Mouse (Mus musculus) gastrocnemius, postnatal 4 days (tissue): Measurements from ENCODE around the gene Eml4. TPM values are rescaled to one million over a fixed set of nuclear protein-coding genes. Genes with fewer than 3 reads are reported as not detected.

ENCODE experiments used
- DNase-seq, 2 experiments: peaks; one replicate each; pipeline ENCODE4 v3.0.0; 2021 to 2022; ENCODE audit warnings: low spot score in 2 of 2, mixed read lengths in 2 of 2
- total RNA-seq, 2 experiments: library from RNA; stranded (reverse); gene quantifications; 2 replicates each; pipeline ENCODE4 v1.2.3; 2021

Gene Eml4
- total RNA-seq, 2 experiments from 2014 or later = 11.6 to 13.6 TPM

- no peak for DNase-seq
Observed at GRCm38 (mm10) chr17:83340895-83341524, 9.7 kb upstream of the Eml4 start.

DNA sequence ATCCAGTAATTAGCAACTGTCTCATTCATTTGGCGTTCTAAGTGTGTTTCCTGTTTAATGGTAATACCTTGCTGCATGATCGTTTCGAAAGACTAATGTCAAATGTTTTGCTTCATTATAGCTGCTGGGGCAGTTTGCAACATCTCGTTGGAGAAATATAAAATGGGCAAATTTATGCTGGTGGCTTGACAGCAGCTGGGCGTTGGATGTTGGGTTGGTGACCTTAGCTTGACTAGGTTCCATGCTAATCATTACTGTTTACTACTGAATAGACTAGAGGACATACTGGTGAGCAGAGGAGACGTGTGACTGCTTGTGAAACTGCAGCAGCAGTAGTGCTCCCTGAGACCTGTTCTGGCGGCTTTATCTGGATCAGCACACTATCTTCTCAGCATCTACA is 6.5 kb upstream of the Eml4 start:
- no peak for DNase-seq

- no peak for DNase-seq
Observed at GRCm38 (mm10) chr17:83348056-83348822, 2.5 kb upstream of the Eml4 start.

DNA sequence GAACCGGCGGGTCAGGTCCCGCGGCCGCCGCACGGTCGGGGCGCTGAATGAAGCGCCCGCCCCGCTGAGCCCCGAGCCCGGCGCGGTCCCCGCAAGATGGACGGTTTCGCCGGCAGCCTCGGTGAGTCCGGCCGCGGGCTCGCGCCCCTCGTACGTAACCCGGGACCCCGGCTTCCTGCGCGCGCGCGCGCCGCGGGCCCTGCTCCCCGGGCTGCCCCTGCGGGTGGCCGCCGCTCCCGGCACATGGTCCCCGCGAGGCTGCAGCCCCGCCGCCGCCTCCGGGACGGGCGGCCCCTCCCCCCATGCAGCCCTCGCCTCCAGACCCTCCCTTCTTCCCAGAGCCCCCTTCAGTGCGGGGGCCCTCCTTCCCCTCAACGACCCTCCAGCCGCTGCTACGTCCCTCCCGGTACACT is 394 bp downstream of the Eml4 start:
- DNase-seq = peak; percentile 30 to 55

GRCm38 (mm10) chr17:83351601-83352413 is 1.1 kb downstream of the Eml4 start:
- no peak for DNase-seq

DNA sequence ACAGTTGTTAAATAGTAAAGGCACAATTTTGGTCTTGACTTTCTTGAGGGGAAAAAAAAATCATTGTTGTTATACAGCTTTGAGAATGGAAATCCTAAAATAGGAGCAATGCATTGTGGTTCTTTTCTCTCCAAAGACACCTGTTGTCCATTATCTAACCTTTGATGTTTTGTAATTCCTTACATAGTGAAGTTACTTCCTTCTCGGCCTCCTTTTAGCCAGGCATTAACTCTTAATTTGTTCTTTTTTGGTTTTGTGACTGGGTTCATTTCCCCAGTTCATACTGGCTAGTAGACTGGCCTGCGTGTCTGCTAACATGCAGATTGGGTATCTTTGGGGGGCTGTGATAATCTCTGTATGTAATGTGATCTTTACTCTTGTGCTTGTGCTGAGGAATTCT is 1.7 kb downstream of the Eml4 start:
- DNase-seq = no peak

DNA sequence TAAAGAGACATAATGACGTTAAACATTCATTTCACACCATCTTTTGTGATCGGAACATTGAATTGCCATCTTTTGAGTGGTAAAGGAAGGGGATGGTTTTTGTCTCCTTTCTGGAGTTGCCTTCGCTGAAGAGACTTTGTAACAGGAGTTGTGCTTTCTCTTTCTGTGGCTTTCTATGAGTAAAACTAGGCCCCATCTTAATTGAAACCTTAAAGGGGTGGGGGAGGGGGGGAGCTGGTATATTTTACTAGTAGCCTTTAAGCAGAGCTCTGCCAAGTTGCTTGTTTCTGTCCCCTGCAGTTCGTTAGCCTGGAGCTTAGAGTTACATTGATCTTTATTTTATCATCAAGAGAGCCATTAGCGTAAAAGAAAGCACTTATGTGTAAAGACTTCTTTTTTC is 2.3 kb downstream of the Eml4 start:
- no peak for DNase-seq

DNA sequence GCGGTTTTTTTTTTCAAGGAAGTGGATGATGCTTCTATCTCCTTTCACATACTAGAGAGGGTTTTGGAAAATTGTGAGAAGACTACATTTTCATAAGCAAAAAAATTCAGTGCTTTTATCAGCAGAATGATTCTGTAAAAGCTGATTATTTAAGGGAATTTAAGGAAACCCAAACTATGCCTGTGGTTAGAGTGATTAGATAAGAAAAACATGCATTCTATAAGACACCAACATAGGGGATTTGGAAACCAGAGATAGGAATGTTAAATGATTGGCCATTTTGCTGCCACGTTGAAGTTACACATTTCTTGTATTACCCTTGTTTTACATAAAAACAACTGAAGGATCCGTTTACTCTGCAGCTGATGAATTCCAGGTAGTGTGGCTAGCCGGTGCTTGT is 2.7 kb downstream of the Eml4 start:
- no peak for DNase-seq

DNA sequence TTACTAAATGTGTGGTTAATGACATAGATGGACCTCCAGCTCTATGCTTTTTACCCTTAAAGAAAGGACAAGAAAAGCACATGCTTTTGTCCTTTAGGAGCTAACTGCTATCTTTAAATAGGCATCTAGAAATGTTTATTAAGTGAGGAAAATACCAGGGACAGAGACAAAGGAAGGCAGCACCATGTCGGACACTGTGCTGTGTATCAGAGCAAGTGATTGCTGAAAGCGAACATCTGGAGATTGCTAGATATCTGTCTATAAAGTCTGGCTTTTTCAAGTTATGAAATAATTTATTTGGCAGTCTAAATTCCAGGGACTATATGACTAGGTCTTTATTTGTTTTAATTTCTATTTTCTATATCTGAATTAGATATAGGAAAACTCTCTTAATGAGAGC is 4.8 kb downstream of the Eml4 start:
- DNase-seq = no peak

DNA sequence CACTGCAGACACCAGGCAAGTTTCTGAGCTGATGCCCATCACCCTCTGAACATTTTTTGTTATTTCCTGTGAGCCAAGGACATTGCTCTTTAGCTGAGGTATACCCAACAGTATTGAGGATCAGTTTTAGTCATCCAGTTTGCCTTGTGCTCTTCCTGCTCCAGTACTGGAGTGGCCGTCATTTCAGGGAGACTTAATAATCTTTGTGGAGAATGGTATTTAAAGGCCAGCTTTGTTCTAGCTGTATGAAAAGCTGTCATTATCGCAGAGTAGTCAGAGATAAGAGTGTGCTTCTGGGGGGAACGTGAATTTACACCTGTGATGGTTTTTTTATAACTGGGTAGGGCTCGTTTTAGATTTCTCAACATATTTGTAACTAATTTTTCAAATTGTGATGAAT is 9.2 kb downstream of the Eml4 start:
- DNase-seq = no peak

DNA sequence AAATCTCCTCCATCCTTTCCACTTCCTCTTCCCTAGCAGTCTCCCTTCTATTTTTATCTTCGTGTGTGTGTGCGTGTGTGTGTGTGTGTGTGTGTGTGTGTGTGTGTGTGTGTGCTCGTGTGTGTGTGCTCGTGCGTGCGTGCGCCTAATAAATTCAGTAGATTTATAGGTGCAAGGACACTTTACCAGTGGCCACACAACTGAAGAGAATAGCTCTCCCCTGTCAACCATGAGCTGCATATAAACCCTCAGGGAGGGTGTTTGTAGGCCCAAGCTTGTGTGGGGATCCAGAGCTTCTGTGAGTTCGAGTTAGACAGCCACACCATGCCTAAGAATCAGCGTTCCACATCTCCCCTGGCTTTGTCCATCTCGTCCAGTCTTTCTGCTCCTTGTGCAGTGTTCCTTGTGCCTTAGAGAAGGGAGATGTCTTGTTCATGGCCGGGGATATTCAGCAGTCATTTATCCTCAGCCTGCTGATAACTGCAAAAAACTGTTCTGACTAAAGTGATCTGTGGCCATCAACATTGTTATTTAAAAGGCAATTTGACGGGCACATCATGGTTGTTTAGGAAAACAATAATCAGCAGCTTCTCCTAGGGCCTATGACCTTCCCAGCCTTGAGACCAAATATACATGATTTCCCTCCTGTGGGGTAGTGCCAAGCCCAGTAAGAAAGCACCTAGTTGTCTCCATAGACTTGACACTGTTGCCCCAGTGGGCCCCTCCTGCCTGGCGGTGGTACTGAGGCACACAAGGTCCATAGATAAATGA is 10.2 kb downstream of the Eml4 start:
- no peak for DNase-seq

- DNase-seq = no peak
Observed at GRCm38 (mm10) chr17:83363081-83363480, 12.3 kb downstream of the Eml4 start.

- no peak for DNase-seq
Observed at GRCm38 (mm10) chr17:83364296-83364695, 13.6 kb downstream of the Eml4 start.

GRCm38 (mm10) chr17:83365130-83365529 is 14.4 kb downstream of the Eml4 start:
- DNase-seq = no peak

DNA sequence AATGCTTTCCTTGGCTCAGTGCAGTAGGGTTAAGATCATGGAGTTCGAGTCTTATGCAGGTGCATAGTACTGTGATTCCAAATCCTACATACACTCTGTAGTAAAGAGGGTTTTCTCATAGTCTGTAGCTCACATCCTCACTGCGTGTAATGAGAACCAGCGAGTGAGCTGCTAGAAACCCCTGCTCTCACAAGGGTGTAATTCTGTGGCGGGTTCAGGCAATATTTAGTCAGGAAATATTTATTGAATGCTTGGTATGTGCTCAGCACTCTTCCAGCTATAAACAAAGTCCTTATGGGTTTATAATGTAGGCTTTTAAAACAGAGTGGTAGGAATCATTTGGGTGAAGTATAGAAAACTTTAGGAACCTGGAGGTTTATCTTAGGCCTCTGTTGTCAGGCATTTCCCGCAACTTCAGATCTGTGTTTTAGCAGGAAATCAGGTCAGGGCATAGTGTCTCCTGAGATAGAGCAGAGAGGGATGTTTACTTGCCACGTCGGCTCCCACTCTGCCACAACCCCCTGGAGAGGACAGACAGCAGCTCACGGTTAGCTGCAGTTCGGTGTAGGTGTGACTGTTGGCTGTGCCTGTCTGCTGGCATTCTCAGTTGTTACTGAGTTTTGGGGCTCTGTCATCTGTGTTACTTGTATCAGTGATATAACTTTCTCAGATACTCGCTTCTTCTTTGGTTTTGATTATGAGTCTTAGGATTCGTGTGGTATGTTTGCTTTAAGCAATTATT is 15.1 kb downstream of the Eml4 start:
- DNase-seq = no peak

DNA sequence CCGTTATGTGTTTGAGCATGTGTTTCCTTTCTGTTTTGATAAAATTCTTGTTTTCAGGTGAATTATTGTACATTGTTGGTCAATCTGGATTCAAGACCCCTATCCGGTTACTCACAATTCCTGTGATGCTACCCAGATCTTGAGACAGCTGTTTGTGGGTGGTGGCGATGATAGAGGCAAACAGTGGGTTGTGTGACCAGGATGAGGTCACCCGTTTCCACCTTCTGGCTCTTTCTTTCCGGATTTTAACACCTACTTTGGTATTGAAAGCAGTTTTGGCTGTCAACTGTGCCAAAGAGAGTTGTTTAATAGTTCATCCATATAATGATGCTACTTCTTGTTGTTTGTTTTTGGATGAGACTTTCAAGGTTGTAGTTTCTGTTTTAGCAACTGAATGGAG is 16.7 kb downstream of the Eml4 start:
- no peak for DNase-seq

- DNase-seq = no peak
Observed at GRCm38 (mm10) chr17:83374123-83374522, 23.4 kb downstream of the Eml4 start.

DNA sequence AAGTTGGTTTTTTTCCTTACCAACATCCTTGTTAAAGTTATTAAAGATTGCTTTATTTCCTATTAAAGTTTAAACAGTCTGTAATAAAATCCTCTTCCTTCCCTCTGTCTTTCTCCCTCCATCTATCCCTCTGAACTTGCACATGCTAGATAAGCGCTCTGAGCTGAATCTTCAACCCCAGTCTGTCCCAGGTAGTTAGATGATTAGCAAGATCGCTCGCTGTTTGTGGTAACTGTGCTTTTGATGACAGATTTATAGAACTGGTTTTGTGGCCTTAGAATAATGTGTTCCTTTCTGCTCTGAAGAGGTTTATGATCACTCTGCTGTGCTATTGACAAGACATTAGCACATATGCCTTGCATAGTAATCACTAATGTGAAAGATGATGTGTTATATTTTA is 25.1 kb downstream of the Eml4 start:
- no peak for DNase-seq

DNA sequence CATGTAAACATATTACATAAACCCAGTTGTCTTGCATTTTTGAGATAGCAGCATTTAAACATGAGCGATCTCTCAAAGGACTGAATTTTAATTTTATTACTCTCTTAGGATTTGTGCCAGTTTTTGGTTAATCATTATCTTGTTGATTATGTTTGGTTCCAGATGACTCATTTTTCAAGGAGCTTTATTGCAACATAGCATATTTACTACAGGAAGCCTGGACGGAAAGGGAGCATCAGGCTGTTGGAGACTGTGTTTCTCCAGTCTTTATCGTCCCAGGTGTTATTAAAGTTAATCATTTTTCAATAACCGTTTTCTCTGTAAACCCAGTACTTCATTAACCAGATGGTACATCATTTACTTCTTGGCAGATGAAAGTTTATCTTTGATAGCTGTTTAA is 26.1 kb downstream of the Eml4 start:
- no peak for DNase-seq

GRCm38 (mm10) chr17:83377755-83378443 is 27.2 kb downstream of the Eml4 start:
- no peak for DNase-seq
